Mouse (Mus musculus): ENCODE measurements around the gene Thada.

DNA sequence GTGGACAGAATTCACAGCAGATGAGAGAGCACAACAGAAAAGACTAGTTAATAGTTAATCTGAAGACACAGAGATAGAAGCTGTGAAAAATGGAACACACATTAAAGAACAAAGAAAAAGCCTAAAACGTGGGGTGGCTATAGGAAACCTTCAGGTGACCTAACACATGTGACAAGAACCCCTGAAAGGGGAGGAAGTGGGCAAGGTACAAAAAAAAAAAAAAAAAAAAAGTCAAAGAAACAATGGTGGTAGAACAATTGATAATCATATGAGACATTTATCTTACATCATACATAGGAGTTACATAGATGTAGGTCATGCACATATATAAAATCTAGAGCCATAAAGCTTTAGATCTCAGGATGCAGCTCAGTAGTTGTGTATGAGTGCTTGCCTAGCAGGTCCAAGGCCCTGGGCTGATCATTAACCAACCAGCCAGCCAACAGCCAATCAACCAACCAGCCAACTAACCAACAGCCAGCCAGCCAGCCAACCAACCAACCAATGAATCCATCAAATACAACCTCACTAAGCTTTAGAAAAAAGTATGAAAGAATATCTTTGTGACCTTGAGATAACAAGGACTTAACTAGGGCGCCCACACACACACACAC lies 226.2 kb downstream of the Thada start:
- TF ChIP-seq UBTF (IDR thresholded peaks at IDR 0.05; ENCODE audit: low read depth, low read length) = no peak
- TF ChIP-seq POLR2AphosphoS2 (IDR thresholded peaks at IDR 0.05; ENCODE audit: low read depth, low read length) = no peak

Data from CH12.LX (cell line).